In genomic region chr10:81460951-81461350, GRCm38 (mm10) we compare ENCODE assay signal across 14 mouse cellular contexts. TPM values are rescaled to one million over a fixed set of nuclear protein-coding genes. Genes with fewer than 3 reads are reported as not detected.
"Had no signal": no experiment of that assay in that cellular context is flagged by ENCODE, and none has a peak within 500 bp of the region (broad histone marks: within the 10 kb centered on the region; RNA-seq: fewer than 3 reads in every experiment).

No protein-coding gene starts in this region.

- ATAC-seq: intestine, postnatal 0 days; liver, postnatal 0 days had no signal

- H3K36me3 ChIP-seq: limb, embryonic 12.5 days; liver, embryonic 13.5 days; lung, embryonic 15.5 days had no signal

- H3K4me3 ChIP-seq: layer of hippocampus, adult 2 months; limb, embryonic 12.5 days; liver, embryonic 13.5 days; lung, embryonic 15.5 days had no signal

- H3K27ac ChIP-seq: kidney, postnatal 0 days; layer of hippocampus, adult 2 months; limb, embryonic 12.5 days; liver, embryonic 13.5 days; lung, embryonic 15.5 days; macrophage; stomach, postnatal 0 days had no signal

- DNase-seq: kidney, adult 9 months; kidney, postnatal 4 days; liver, embryonic 13.5 days; lung, postnatal 14 days; thymus, adult 2 months; thymus, postnatal 36 days had no signal

- H3K9ac ChIP-seq: limb, embryonic 12.5 days; liver, embryonic 13.5 days; liver, postnatal 0 days; lung, embryonic 15.5 days had no signal

- H3K4me2 ChIP-seq: limb, embryonic 12.5 days; liver, embryonic 13.5 days; lung, embryonic 15.5 days had no signal

- H3K9me3 ChIP-seq: limb, embryonic 12.5 days; liver, embryonic 13.5 days; lung, embryonic 15.5 days had no signal

RNA-seq across cellular contexts. Expression of gene Celf5, which starts 21.6 kb away (rescaled TPM):
- polyA plus RNA-seq: liver, postnatal 0 days had no signal
